Mouse (Mus musculus) forebrain, postnatal 0 days (tissue): ENCODE results near the gene Arhgef12. TPM values are rescaled to one million over a fixed set of nuclear protein-coding genes. Genes with fewer than 3 reads are reported as not detected.

Source experiments
- ATAC-seq: fragments of 200-750 bp; cut with Nextera tagmentation; 2 replicates; pipeline ENCODE4 v1.8.0; 2017; ENCODE audit warnings: mild to moderate bottlenecking, moderate library complexity
- DNase-seq: peaks from one replicate; pipeline ENCODE4 v3.0.0-alpha.2; 2015
- H3K27ac ChIP-seq: fragments of 300-500 bp; sonication (generic); 2 replicates; pipeline ENCODE4 v1.5.1; 2014; ENCODE audit warnings: low read depth, mild to moderate bottlenecking, antibody characterized with exemption, low read length, moderate library complexity, mixed read lengths
- H3K27me3 ChIP-seq: fragments of 300-500 bp; sonication (generic); 2 replicates; pipeline ENCODE4 v1.6.1; 2014; ENCODE audit warnings: mild to moderate bottlenecking, low read length, mixed read lengths; ENCODE audit not compliant: insufficient read depth
- H3K36me3 ChIP-seq: fragments of 300-500 bp; sonication (generic); 2 replicates; pipeline ENCODE4 v1.6.1; 2014; ENCODE audit warnings: mild to moderate bottlenecking, moderate library complexity; ENCODE audit not compliant: insufficient read depth
- H3K4me1 ChIP-seq: fragments of 300-500 bp; sonication (generic); 2 replicates; pipeline ENCODE4 v1.6.1; 2014; ENCODE audit warnings: antibody characterized with exemption; ENCODE audit not compliant: insufficient read depth
- H3K4me2 ChIP-seq: fragments of 300-500 bp; sonication (generic); 2 replicates; pipeline ENCODE4 v1.6.1; 2014; ENCODE audit warnings: low read depth, mild to moderate bottlenecking, moderate library complexity
- H3K4me3 ChIP-seq: fragments of 300-500 bp; sonication (generic); 2 replicates; pipeline ENCODE4 v1.5.1; 2014; ENCODE audit warnings: low read depth, low read length, mixed read lengths
- H3K9ac ChIP-seq: fragments of 300-500 bp; sonication (generic); 2 replicates; pipeline ENCODE4 v1.6.1; 2014; ENCODE audit warnings: mild to moderate bottlenecking
- H3K9me3 ChIP-seq: fragments of 300-500 bp; sonication (generic); 2 replicates; pipeline ENCODE4 v1.6.1; 2016; ENCODE audit warnings: low read length
- CTCF ChIP-seq: sonication (generic); IDR thresholded peaks from 2 replicates; pipeline ENCODE4 v1.5.1; 2016; ENCODE audit warnings: antibody characterized with exemption, control low read depth, low read depth
- WGBS: fragments of 180-500 bp; shearing (Covaris S2); extraction: QIAGEN DNeasy Blood & Tissue Kit; methylation state at CpG from one replicate; pipeline ENCODE4 v1.1.7; 2014; 5-methylcytosine and 5-hydroxymethylcytosine counted together
- polyA plus RNA-seq: library from polyadenylated mRNA; unstranded; fragments of >200 nt; fragmentation: Nextera tagmentation; extraction: Ambion mirVana; gene quantifications from 2 replicates; pipeline ENCODE4 v1.2.1, GENCODE M21; 2015
- total RNA-seq: library from RNA; depleted of rRNA; stranded (reverse); fragments of >200 nt; gene quantifications from 2 replicates; pipeline ENCODE4 v1.2.3, GENCODE M21; 2014

Gene Arhgef12
- total and polyA plus RNA-seq, 2 experiments from 2014 or later, result 12.2 to 98.7 TPM

GRCm38 (mm10) chr9:43084496-43085362 lies 22.3 kb downstream of the Arhgef12 start:
- no peaks in the 10 kb centered on the region for H3K9me3 ChIP-seq
- no peaks in the 10 kb centered on the region for H3K27me3 ChIP-seq
- ATAC-seq, result no peak
- WGBS, result 77% methylated on average over 7 of the region's 7 CpGs
- no peak overlapping the region for H3K9ac ChIP-seq
- no peak overlapping the region for H3K4me2 ChIP-seq
- no peaks in the 10 kb centered on the region for H3K36me3 ChIP-seq
- H3K4me1 ChIP-seq, result no peaks in the 10 kb centered on the region
- DNase-seq, result no peak
- H3K27ac ChIP-seq, result no peak overlapping the region
- no peak for TF ChIP-seq CTCF
- no peak overlapping the region for H3K4me3 ChIP-seq

- DNase-seq, result no peak
- Histone ChIP-seq H3K4me1 (no peaks in the 10 kb centered on the region), H3K27ac (no peak overlapping the region), H3K9me3 (no peaks in the 10 kb centered on the region), H3K9ac (no peak overlapping the region), H3K4me3 (no peak overlapping the region), H3K4me2 (no peak overlapping the region), H3K27me3 (no peaks in the 10 kb centered on the region), H3K36me3 (no peaks in the 10 kb centered on the region)
- WGBS, result 22% methylated on average over 7 of the region's 7 CpGs
- ATAC-seq, result no peak
- TF ChIP-seq CTCF, result no peak
Measured at GRCm38 (mm10) chr9:43083441-43084055, 23.5 kb downstream of the Arhgef12 start.

GRCm38 (mm10) chr9:43078711-43079110 lies 28.3 kb downstream of the Arhgef12 start:
- TF ChIP-seq CTCF, result no peak
- no peak overlapping the region for H3K27ac ChIP-seq
- DNase-seq (no peak), ATAC-seq (no peak)
- H3K36me3 ChIP-seq, result no peaks in the 10 kb centered on the region
- no peak overlapping the region for H3K4me2 ChIP-seq
- H3K27me3 ChIP-seq, result no peaks in the 10 kb centered on the region
- 95% methylated on average over 3 of the region's 3 CpGs for WGBS
- H3K4me3 ChIP-seq, result no peak overlapping the region
- no peaks in the 10 kb centered on the region for H3K4me1 ChIP-seq
- no peaks in the 10 kb centered on the region for H3K9me3 ChIP-seq
- H3K9ac ChIP-seq, result no peak overlapping the region

- Histone ChIP-seq H3K27me3 (no peaks in the 10 kb centered on the region), H3K4me2 (no peak overlapping the region), H3K4me3 (no peak overlapping the region), H3K9me3 (no peaks in the 10 kb centered on the region), H3K9ac (no peak overlapping the region), H3K4me1 (peaks cover 6% of the 10 kb centered on the region; the same call in 1 of the 2 replicates), H3K36me3 (no peaks in the 10 kb centered on the region), H3K27ac (no peak overlapping the region)
- WGBS, result 77% methylated on average over 7 of the region's 7 CpGs
- no peak for DNase-seq
- no peak for TF ChIP-seq CTCF
- no peak for ATAC-seq
Measured at GRCm38 (mm10) chr9:43076163-43076562, 30.9 kb downstream of the Arhgef12 start.

GRCm38 (mm10) chr9:43074611-43075010 lies 32.4 kb downstream of the Arhgef12 start:
- WGBS, result 90% methylated on average over 1 of the region's 1 CpGs
- ATAC-seq, result no peak

GRCm38 (mm10) chr9:43071741-43072140 lies 35.3 kb downstream of the Arhgef12 start:
- DNase-seq (no peak), ATAC-seq (no peak)
- TF ChIP-seq CTCF, result no peak
- Histone ChIP-seq H3K9me3 (no peaks in the 10 kb centered on the region), H3K4me1 (peaks cover 26% of the 10 kb centered on the region), H3K36me3 (no peaks in the 10 kb centered on the region), H3K27me3 (no peaks in the 10 kb centered on the region), H3K4me3 (peak overlapping the region; percentile 46), H3K27ac (peak overlapping the region; percentile 86), H3K4me2 (peak overlapping the region; percentile 34), H3K9ac (peak overlapping the region; percentile 61; the same call in 1 of the 2 replicates)
- 2% methylated on average over 2 of the region's 2 CpGs for WGBS

More at GRCm38 (mm10) chr9:43074611-43075010, 32.4 kb downstream of the Arhgef12 start:
- Histone ChIP-seq H3K4me3 (no peak overlapping the region), H3K9ac (no peak overlapping the region), H3K4me1 (peaks cover 6% of the 10 kb centered on the region; the same call in 1 of the 2 replicates), H3K36me3 (no peaks in the 10 kb centered on the region), H3K27me3 (no peaks in the 10 kb centered on the region), H3K9me3 (no peaks in the 10 kb centered on the region), H3K27ac (no peak overlapping the region), H3K4me2 (no peak overlapping the region)
- no peak for DNase-seq
- no peak for TF ChIP-seq CTCF

- no peaks in the 10 kb centered on the region for H3K36me3 ChIP-seq
- peak overlapping the region; percentile 46 for H3K4me3 ChIP-seq
- ATAC-seq (peak; percentile 97), DNase-seq (peak; percentile 85)
- H3K9me3 ChIP-seq, result no peaks in the 10 kb centered on the region
- H3K4me2 ChIP-seq, result peak overlapping the region; percentile 34
- peak overlapping the region; percentile 61 for H3K9ac ChIP-seq
- 11% methylated on average over 4 of the region's 4 CpGs for WGBS
- H3K27me3 ChIP-seq, result no peaks in the 10 kb centered on the region
- H3K4me1 ChIP-seq, result peaks cover 31% of the 10 kb centered on the region
- TF ChIP-seq CTCF, result peak; percentile 69
- H3K27ac ChIP-seq, result peak overlapping the region; percentile 86
Measured at GRCm38 (mm10) chr9:43071176-43071575, 35.9 kb downstream of the Arhgef12 start.
